Mouse (Mus musculus): ENCODE data around the gene Ndufaf2. TPM values are rescaled to one million over a fixed set of nuclear protein-coding genes. Genes with fewer than 3 reads are reported as not detected.

The Ndufaf2 gene
- polyA plus RNA-seq, 1 experiment, result 22.0 TPM

GRCm38 (mm10) chr13:108046071-108046470 is 112.4 kb downstream of the Ndufaf2 start:
- Histone ChIP-seq H3K27ac (ENCODE audit: insufficient read depth, low read depth, low read length) (no peak overlapping the region), H3K4me3 (ENCODE audit: insufficient read depth, low read length) (peak overlapping the region; percentile 28; the same call in 1 of the 2 replicates), H3K4me1 (ENCODE audit: control insufficient read depth, insufficient read depth, low read length) (peaks cover 19% of the 10 kb centered on the region)
- TF ChIP-seq POLR2A (IDR thresholded peaks at IDR 0.05; ENCODE audit: borderline replicate concordance, low read depth, low read length) (no peak), CTCF (IDR thresholded peaks at IDR 0.05; ENCODE audit: low read depth, low read length) (no peak)

- peak overlapping the region; percentile 28; the same call in 1 of the 2 replicates for H3K4me3 ChIP-seq (ENCODE audit: insufficient read depth, low read length)
- H3K27ac ChIP-seq (ENCODE audit: insufficient read depth, low read depth, low read length), result peak overlapping the region; percentile 24
- H3K4me1 ChIP-seq (ENCODE audit: control insufficient read depth, insufficient read depth, low read length), result peaks cover 23% of the 10 kb centered on the region
- TF ChIP-seq POLR2A (IDR thresholded peaks at IDR 0.05; ENCODE audit: borderline replicate concordance, low read depth, low read length) (no peak), CTCF (IDR thresholded peaks at IDR 0.05; ENCODE audit: low read depth, low read length) (no peak)
These were observed 112.8 kb downstream of the Ndufaf2 start for GRCm38 (mm10) chr13:108045646-108046045.

DNA sequence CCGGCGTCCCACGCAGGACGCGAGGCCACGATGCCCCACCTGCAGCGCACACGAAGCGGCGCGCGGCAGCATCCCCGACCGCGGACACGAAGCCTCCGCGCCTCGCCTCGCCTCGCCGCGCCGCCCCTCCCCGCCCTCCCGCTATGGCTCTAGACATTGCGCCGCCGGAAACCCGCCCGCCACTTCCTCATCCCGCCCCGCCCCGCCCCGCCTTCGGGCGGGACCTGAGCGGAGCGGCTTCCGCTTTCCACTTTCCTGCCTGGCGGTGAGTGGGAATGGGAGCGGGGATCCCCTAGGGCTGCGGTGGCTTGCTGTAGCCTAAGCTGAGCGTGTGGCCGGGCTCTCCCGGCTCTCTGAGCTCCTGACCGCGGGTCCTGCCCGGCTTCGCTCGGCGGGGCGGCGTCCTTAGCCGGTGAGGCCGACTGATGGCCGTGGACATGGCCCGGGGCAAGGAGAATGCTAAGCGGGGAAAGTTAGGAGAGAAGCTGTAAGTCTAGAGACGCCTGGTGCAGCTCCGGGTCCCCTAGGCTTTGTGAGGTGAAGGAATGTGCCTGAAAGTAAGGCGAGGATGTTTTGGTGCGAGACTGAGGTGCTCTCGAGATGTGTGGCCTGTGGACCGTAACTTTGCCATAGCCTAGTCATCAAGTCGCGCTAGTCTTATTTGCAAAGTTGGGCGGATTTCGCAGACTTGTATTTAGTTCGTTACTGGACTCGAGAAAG is 114.0 kb downstream of the Ndufaf2 start, which contains the start of gene Smim15:
Gene Smim15 (plus strand): TSS at position 225 of the 720 bp plus-strand sequence.
- H3K27ac ChIP-seq (ENCODE audit: insufficient read depth, low read depth, low read length), result peak within 1 kb of the TSS; percentile 72
- TF ChIP-seq CTCF (IDR thresholded peaks at IDR 0.05; ENCODE audit: low read depth, low read length) (no peak), POLR2A (IDR thresholded peaks at IDR 0.05; ENCODE audit: borderline replicate concordance, low read depth, low read length) (no peak)
- peaks cover 25% of the 10 kb centered on the region for H3K4me1 ChIP-seq (ENCODE audit: control insufficient read depth, insufficient read depth, low read length)
- H3K4me3 ChIP-seq (ENCODE audit: insufficient read depth, low read length), result peak within 1 kb of the TSS; percentile 91

- TF ChIP-seq POLR2A (IDR thresholded peaks at IDR 0.05; ENCODE audit: borderline replicate concordance, low read depth, low read length), result no peak
- no peak for TF ChIP-seq CTCF (IDR thresholded peaks at IDR 0.05; ENCODE audit: low read depth, low read length)
- peaks cover 27% of the 10 kb centered on the region for H3K4me1 ChIP-seq (ENCODE audit: control insufficient read depth, insufficient read depth, low read length)
- H3K27ac ChIP-seq (ENCODE audit: insufficient read depth, low read depth, low read length), result peak overlapping the region; percentile 72
- peak overlapping the region; percentile 85 for H3K4me3 ChIP-seq (ENCODE audit: insufficient read depth, low read length)
These were observed 114.8 kb downstream of the Ndufaf2 start for GRCm38 (mm10) chr13:108043431-108044221.

- TF ChIP-seq POLR2A (IDR thresholded peaks at IDR 0.05; ENCODE audit: borderline replicate concordance, low read depth, low read length) (no peak), CTCF (IDR thresholded peaks at IDR 0.05; ENCODE audit: low read depth, low read length) (peak; percentile 40; the same call in 1 of the 2 replicates)
- Histone ChIP-seq H3K27ac (ENCODE audit: insufficient read depth, low read depth, low read length) (no peak overlapping the region), H3K4me3 (ENCODE audit: insufficient read depth, low read length) (no peak overlapping the region), H3K4me1 (ENCODE audit: control insufficient read depth, insufficient read depth, low read length) (peaks cover 27% of the 10 kb centered on the region)
These were observed 117.1 kb downstream of the Ndufaf2 start for GRCm38 (mm10) chr13:108041358-108041757.

DNA sequence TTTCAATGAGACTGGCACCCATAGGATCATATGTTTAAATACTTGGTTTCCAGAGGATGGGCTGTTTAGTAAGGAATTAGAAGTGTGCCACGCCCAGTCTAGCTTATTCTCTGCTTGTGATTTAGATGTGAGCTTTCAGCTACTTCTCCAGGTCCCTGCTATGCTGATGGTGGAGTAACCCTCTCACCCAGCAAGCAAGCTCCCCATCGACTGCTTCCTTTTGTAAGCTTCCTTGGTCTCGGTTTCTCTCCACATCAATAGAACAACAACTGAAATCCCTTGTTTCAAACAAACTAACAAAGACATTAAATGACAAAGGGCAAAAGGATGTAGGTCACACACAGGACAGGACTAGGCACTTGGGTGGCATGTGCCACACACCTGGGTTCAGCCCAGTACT is 118.0 kb downstream of the Ndufaf2 start:
- Histone ChIP-seq H3K4me1 (ENCODE audit: control insufficient read depth, insufficient read depth, low read length) (peaks cover 21% of the 10 kb centered on the region), H3K4me3 (ENCODE audit: insufficient read depth, low read length) (no peak overlapping the region), H3K27ac (ENCODE audit: insufficient read depth, low read depth, low read length) (no peak overlapping the region)
- TF ChIP-seq POLR2A (IDR thresholded peaks at IDR 0.05; ENCODE audit: borderline replicate concordance, low read depth, low read length) (no peak), CTCF (IDR thresholded peaks at IDR 0.05; ENCODE audit: low read depth, low read length) (no peak)

DNA sequence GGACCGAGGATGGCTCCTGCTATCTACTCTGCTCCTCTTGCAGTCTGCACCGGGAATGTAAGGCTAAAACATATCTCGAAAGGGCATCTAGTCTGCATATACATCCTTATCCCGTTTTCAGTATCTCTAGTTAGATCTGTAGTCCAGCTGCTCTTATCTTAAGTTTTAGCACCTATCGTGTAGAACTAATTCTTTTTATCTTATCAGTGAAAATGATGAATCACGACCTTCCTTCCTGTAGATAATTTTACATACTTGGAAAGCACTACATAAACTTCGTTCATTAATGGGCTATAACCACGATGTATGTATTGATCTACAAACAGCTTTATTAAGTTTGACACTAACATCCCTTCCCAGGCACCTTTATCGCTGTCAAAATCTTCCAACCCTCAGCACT is 118.5 kb downstream of the Ndufaf2 start:
- TF ChIP-seq CTCF (IDR thresholded peaks at IDR 0.05; ENCODE audit: low read depth, low read length) (no peak), POLR2A (IDR thresholded peaks at IDR 0.05; ENCODE audit: borderline replicate concordance, low read depth, low read length) (no peak)
- Histone ChIP-seq H3K27ac (ENCODE audit: insufficient read depth, low read depth, low read length) (no peak overlapping the region), H3K4me1 (ENCODE audit: control insufficient read depth, insufficient read depth, low read length) (peaks cover 21% of the 10 kb centered on the region), H3K4me3 (ENCODE audit: insufficient read depth, low read length) (no peak overlapping the region)

DNA sequence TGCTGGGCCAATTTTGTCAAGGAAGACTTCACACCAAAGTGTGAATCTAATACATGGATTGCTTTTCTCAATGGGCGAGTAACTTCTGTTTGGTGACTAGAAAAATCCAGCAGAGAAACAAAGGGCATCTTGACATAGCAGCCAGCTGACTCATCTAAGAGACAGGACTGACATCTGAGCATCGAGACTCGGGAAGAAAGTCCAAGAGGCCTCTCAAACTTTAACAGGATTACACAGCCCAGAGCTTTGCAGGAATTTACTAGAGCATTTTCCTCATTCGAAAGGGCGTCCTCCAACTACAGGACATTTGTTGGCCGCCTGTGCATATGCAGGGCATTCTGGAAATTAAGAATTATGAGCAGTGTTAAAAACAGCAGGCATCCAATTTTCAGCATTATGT is 119.0 kb downstream of the Ndufaf2 start:
- no peak for TF ChIP-seq CTCF (IDR thresholded peaks at IDR 0.05; ENCODE audit: low read depth, low read length)
- TF ChIP-seq POLR2A (IDR thresholded peaks at IDR 0.05; ENCODE audit: borderline replicate concordance, low read depth, low read length), result no peak
- H3K4me3 ChIP-seq (ENCODE audit: insufficient read depth, low read length), result no peak overlapping the region
- no peak overlapping the region for H3K27ac ChIP-seq (ENCODE audit: insufficient read depth, low read depth, low read length)
- peaks cover 21% of the 10 kb centered on the region for H3K4me1 ChIP-seq (ENCODE audit: control insufficient read depth, insufficient read depth, low read length)

DNA sequence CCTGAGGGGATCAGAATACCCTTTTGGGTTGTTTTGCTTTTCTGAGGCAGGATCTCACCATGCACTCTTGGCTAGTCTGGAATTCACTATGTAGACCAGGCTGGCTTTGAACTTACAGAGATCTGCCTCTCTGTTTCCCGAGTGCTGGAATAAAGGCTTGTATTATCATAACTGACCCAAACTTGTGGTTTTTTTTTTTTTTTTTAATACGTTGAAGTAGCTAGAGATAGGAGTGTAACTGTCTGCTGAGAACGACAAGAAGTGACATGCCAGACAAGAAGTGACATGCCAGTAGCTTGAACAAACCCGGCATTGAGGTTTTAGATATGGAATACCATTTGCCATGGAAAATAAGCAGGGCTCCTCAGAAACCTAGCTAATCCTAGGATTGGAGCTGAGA is 125.6 kb downstream of the Ndufaf2 start:
- Histone ChIP-seq H3K27ac (ENCODE audit: insufficient read depth, low read depth, low read length) (no peak overlapping the region), H3K4me1 (ENCODE audit: control insufficient read depth, insufficient read depth, low read length) (no peaks in the 10 kb centered on the region), H3K4me3 (ENCODE audit: insufficient read depth, low read length) (no peak overlapping the region)
- TF ChIP-seq CTCF (IDR thresholded peaks at IDR 0.05; ENCODE audit: low read depth, low read length), result no peak
- TF ChIP-seq POLR2A (IDR thresholded peaks at IDR 0.05; ENCODE audit: borderline replicate concordance, low read depth, low read length), result no peak

DNA sequence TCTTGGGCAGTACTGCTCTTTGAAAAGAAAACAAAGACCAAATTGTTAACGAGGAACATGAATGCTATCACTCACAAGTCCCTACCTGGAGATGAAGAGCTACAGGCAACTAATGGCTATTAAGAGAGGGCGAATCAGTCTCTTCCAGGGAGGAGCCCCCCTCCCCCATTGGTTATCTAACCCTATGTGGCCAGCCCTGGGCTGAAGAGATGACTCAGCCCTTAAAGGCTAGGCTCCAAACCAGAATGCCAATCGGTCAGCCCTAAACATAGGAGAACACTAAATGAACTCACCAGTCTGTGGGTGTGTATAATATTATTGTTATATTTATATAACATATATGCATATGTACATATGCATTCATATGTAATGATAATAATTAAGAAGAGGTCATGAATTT is 132.6 kb downstream of the Ndufaf2 start:
- no peak overlapping the region for H3K27ac ChIP-seq (ENCODE audit: insufficient read depth, low read depth, low read length)
- H3K4me3 ChIP-seq (ENCODE audit: insufficient read depth, low read length), result no peak overlapping the region
- no peaks in the 10 kb centered on the region for H3K4me1 ChIP-seq (ENCODE audit: control insufficient read depth, insufficient read depth, low read length)
- TF ChIP-seq CTCF (IDR thresholded peaks at IDR 0.05; ENCODE audit: low read depth, low read length), result no peak
- TF ChIP-seq POLR2A (IDR thresholded peaks at IDR 0.05; ENCODE audit: borderline replicate concordance, low read depth, low read length), result no peak

Measured in bone marrow macrophage, adult 2 months (primary cell).